Mouse (Mus musculus): ENCODE data around the gene Dcps. TPM values are rescaled to one million over a fixed set of nuclear protein-coding genes. Genes with fewer than 3 reads are reported as not detected.

Dcps gene
- polyA plus RNA-seq, 1 experiment from 2014 or later: 91.3 TPM

- DNase-seq (ENCODE audit: low spot score): no peak
- 89% methylated on average over 5 of the region's 5 CpGs for WGBS
- Histone ChIP-seq H3K9me3 (ENCODE audit: control insufficient read depth, low read length) (no peaks in the 10 kb centered on the region), H3K36me3 (ENCODE audit: control insufficient read depth, insufficient read depth, low read length) (no peaks in the 10 kb centered on the region), H3K4me1 (replicated peaks; ENCODE audit: control insufficient read depth, insufficient read depth, low read length) (peaks cover under 1% of the 10 kb centered on the region; the same call in 1 of the 2 replicates), H3K4me2 (replicated peaks; ENCODE audit: low read depth, low read length) (no peak overlapping the region), H3K9ac (ENCODE audit: low read depth, low read length) (no peak overlapping the region), H3K27me3 (ENCODE audit: control insufficient read depth, insufficient read depth, low read length) (no peaks in the 10 kb centered on the region), H3K27ac (ENCODE audit: low read depth, low read length) (no peak overlapping the region), H3K4me3 (ENCODE audit: low read depth, low read length) (no peak overlapping the region)
- ATAC-seq (ENCODE audit: low FRiP score): no peak
Measured at GRCm38 (mm10) chr9:35122551-35123266, 53.2 kb downstream of the Dcps start.

- H3K36me3 ChIP-seq (ENCODE audit: control insufficient read depth, insufficient read depth, low read length): no peaks in the 10 kb centered on the region
- no peak within 1 kb of the TSS for H3K9ac ChIP-seq (ENCODE audit: low read depth, low read length)
- no peaks in the 10 kb centered on the region for H3K9me3 ChIP-seq (ENCODE audit: control insufficient read depth, low read length)
- 83% methylated on average over 6 of the region's 6 CpGs for WGBS
- no peak within 1 kb of the TSS for H3K4me3 ChIP-seq (ENCODE audit: low read depth, low read length)
- DNase-seq (ENCODE audit: low spot score) (no peak), ATAC-seq (ENCODE audit: low FRiP score) (no peak)
- peaks cover 3% of the 10 kb centered on the region; the same call in 1 of the 2 replicates for H3K4me1 ChIP-seq (replicated peaks; ENCODE audit: control insufficient read depth, insufficient read depth, low read length)
- H3K27me3 ChIP-seq (ENCODE audit: control insufficient read depth, insufficient read depth, low read length): no peaks in the 10 kb centered on the region
- H3K4me2 ChIP-seq (replicated peaks; ENCODE audit: low read depth, low read length): no peak within 1 kb of the TSS
- no peak within 1 kb of the TSS for H3K27ac ChIP-seq (ENCODE audit: low read depth, low read length)
Measured at GRCm38 (mm10) chr9:35119168-35119567, 56.7 kb downstream of the Dcps start, which contains the start of gene St3gal4. Gene St3gal4, minus strand, starts transcription at chr9:35119268.

GRCm38 (mm10) chr9:35118563-35118962 is 57.3 kb downstream of the Dcps start:
- peaks cover 3% of the 10 kb centered on the region; the same call in 1 of the 2 replicates for H3K4me1 ChIP-seq (replicated peaks; ENCODE audit: control insufficient read depth, insufficient read depth, low read length)
- no peaks in the 10 kb centered on the region for H3K9me3 ChIP-seq (ENCODE audit: control insufficient read depth, low read length)
- no peak for ATAC-seq (ENCODE audit: low FRiP score)

GRCm38 (mm10) chr9:35117384-35118295 is 58.2 kb downstream of the Dcps start:
- H3K4me1 ChIP-seq (replicated peaks; ENCODE audit: control insufficient read depth, insufficient read depth, low read length): peaks cover 3% of the 10 kb centered on the region; the same call in 1 of the 2 replicates
- no peaks in the 10 kb centered on the region for H3K9me3 ChIP-seq (ENCODE audit: control insufficient read depth, low read length)
- H3K4me2 ChIP-seq (replicated peaks; ENCODE audit: low read depth, low read length): peak overlapping the region; percentile 88
- peak; percentile 49 for DNase-seq (ENCODE audit: low spot score)
- peak overlapping the region; percentile 69 for H3K4me3 ChIP-seq (ENCODE audit: low read depth, low read length)
- no peaks in the 10 kb centered on the region for H3K36me3 ChIP-seq (ENCODE audit: control insufficient read depth, insufficient read depth, low read length)
- H3K27me3 ChIP-seq (ENCODE audit: control insufficient read depth, insufficient read depth, low read length): no peaks in the 10 kb centered on the region
- no peak for ATAC-seq (ENCODE audit: low FRiP score)
- WGBS: 33% methylated on average over 15 of the region's 15 CpGs
- H3K27ac ChIP-seq (ENCODE audit: low read depth, low read length): no peak overlapping the region
- H3K9ac ChIP-seq (ENCODE audit: low read depth, low read length): peak overlapping the region; percentile 80

More at GRCm38 (mm10) chr9:35118563-35118962, 57.3 kb downstream of the Dcps start:
- no peak for DNase-seq (ENCODE audit: low spot score)
- no peaks in the 10 kb centered on the region for H3K27me3 ChIP-seq (ENCODE audit: control insufficient read depth, insufficient read depth, low read length)
- 96% methylated on average over 2 of the region's 2 CpGs for WGBS
- no peak overlapping the region for H3K4me2 ChIP-seq (replicated peaks; ENCODE audit: low read depth, low read length)
- H3K9ac ChIP-seq (ENCODE audit: low read depth, low read length): no peak overlapping the region
- no peaks in the 10 kb centered on the region for H3K36me3 ChIP-seq (ENCODE audit: control insufficient read depth, insufficient read depth, low read length)
- no peak overlapping the region for H3K4me3 ChIP-seq (ENCODE audit: low read depth, low read length)
- H3K27ac ChIP-seq (ENCODE audit: low read depth, low read length): no peak overlapping the region

- ATAC-seq (ENCODE audit: low FRiP score) (peak; percentile 93), DNase-seq (ENCODE audit: low spot score) (peak; percentile 83)
- Histone ChIP-seq H3K27ac (ENCODE audit: low read depth, low read length) (peak overlapping the region; percentile 58), H3K4me3 (ENCODE audit: low read depth, low read length) (peak overlapping the region; percentile 69), H3K9me3 (ENCODE audit: control insufficient read depth, low read length) (no peaks in the 10 kb centered on the region), H3K9ac (ENCODE audit: low read depth, low read length) (peak overlapping the region; percentile 80), H3K27me3 (ENCODE audit: control insufficient read depth, insufficient read depth, low read length) (no peaks in the 10 kb centered on the region), H3K36me3 (ENCODE audit: control insufficient read depth, insufficient read depth, low read length) (no peaks in the 10 kb centered on the region), H3K4me1 (replicated peaks; ENCODE audit: control insufficient read depth, insufficient read depth, low read length) (peaks cover 3% of the 10 kb centered on the region; the same call in 1 of the 2 replicates), H3K4me2 (replicated peaks; ENCODE audit: low read depth, low read length) (peak overlapping the region; percentile 88)
- under 1% methylated on average over 64 of the region's 84 CpGs for WGBS
Measured at GRCm38 (mm10) chr9:35116391-35117381, 59.2 kb downstream of the Dcps start.

- Histone ChIP-seq H3K27ac (ENCODE audit: low read depth, low read length) (no peak overlapping the region), H3K9me3 (ENCODE audit: control insufficient read depth, low read length) (no peaks in the 10 kb centered on the region), H3K4me2 (replicated peaks; ENCODE audit: low read depth, low read length) (peak overlapping the region; percentile 88), H3K36me3 (ENCODE audit: control insufficient read depth, insufficient read depth, low read length) (no peaks in the 10 kb centered on the region), H3K4me3 (ENCODE audit: low read depth, low read length) (peak overlapping the region; percentile 69), H3K4me1 (replicated peaks; ENCODE audit: control insufficient read depth, insufficient read depth, low read length) (peaks cover 3% of the 10 kb centered on the region; the same call in 1 of the 2 replicates), H3K27me3 (ENCODE audit: control insufficient read depth, insufficient read depth, low read length) (no peaks in the 10 kb centered on the region), H3K9ac (ENCODE audit: low read depth, low read length) (peak overlapping the region; percentile 80)
- no peak; the same call in 1 of the 2 replicates for ATAC-seq (ENCODE audit: low FRiP score)
- 52% methylated on average over 4 of the region's 4 CpGs for WGBS
- no peak for DNase-seq (ENCODE audit: low spot score)
Measured at GRCm38 (mm10) chr9:35115804-35116203, 60.1 kb downstream of the Dcps start.

- H3K9me3 ChIP-seq (ENCODE audit: control insufficient read depth, low read length): no peaks in the 10 kb centered on the region
- no peaks in the 10 kb centered on the region for H3K27me3 ChIP-seq (ENCODE audit: control insufficient read depth, insufficient read depth, low read length)
- no peak overlapping the region for H3K9ac ChIP-seq (ENCODE audit: low read depth, low read length)
- 0 out of 2 replicates have a peak overlapping the region, but pooled peaks have one; percentile 25 for H3K4me2 ChIP-seq (replicated peaks; ENCODE audit: low read depth, low read length)
- no peaks in the 10 kb centered on the region for H3K36me3 ChIP-seq (ENCODE audit: control insufficient read depth, insufficient read depth, low read length)
- ATAC-seq (ENCODE audit: low FRiP score) (no peak), DNase-seq (ENCODE audit: low spot score) (no peak)
- peaks cover 3% of the 10 kb centered on the region; the same call in 1 of the 2 replicates for H3K4me1 ChIP-seq (replicated peaks; ENCODE audit: control insufficient read depth, insufficient read depth, low read length)
- 64% methylated on average over 3 of the region's 4 CpGs for WGBS
- no peak overlapping the region for H3K4me3 ChIP-seq (ENCODE audit: low read depth, low read length)
- no peak overlapping the region for H3K27ac ChIP-seq (ENCODE audit: low read depth, low read length)
Measured at GRCm38 (mm10) chr9:35115299-35115698, 60.6 kb downstream of the Dcps start.

- peaks cover 3% of the 10 kb centered on the region; the same call in 1 of the 2 replicates for H3K4me1 ChIP-seq (replicated peaks; ENCODE audit: control insufficient read depth, insufficient read depth, low read length)
- no peak overlapping the region for H3K4me3 ChIP-seq (ENCODE audit: low read depth, low read length)
- ATAC-seq (ENCODE audit: low FRiP score): no peak
- DNase-seq (ENCODE audit: low spot score): no peak
- H3K27me3 ChIP-seq (ENCODE audit: control insufficient read depth, insufficient read depth, low read length): no peaks in the 10 kb centered on the region
- H3K27ac ChIP-seq (ENCODE audit: low read depth, low read length): no peak overlapping the region
- no peak overlapping the region for H3K9ac ChIP-seq (ENCODE audit: low read depth, low read length)
- H3K36me3 ChIP-seq (ENCODE audit: control insufficient read depth, insufficient read depth, low read length): no peaks in the 10 kb centered on the region
- H3K9me3 ChIP-seq (ENCODE audit: control insufficient read depth, low read length): no peaks in the 10 kb centered on the region
- no peak overlapping the region for H3K4me2 ChIP-seq (replicated peaks; ENCODE audit: low read depth, low read length)
- WGBS: 85% methylated on average over 3 of the region's 3 CpGs
Measured at GRCm38 (mm10) chr9:35114234-35114633, 61.6 kb downstream of the Dcps start.
